Mouse (Mus musculus): Measurements from ENCODE around the gene Gmds.
A peak's percentile ranks its signal among the peaks of the same experiment; 100 is the strongest.

Gene Gmds

DNA sequence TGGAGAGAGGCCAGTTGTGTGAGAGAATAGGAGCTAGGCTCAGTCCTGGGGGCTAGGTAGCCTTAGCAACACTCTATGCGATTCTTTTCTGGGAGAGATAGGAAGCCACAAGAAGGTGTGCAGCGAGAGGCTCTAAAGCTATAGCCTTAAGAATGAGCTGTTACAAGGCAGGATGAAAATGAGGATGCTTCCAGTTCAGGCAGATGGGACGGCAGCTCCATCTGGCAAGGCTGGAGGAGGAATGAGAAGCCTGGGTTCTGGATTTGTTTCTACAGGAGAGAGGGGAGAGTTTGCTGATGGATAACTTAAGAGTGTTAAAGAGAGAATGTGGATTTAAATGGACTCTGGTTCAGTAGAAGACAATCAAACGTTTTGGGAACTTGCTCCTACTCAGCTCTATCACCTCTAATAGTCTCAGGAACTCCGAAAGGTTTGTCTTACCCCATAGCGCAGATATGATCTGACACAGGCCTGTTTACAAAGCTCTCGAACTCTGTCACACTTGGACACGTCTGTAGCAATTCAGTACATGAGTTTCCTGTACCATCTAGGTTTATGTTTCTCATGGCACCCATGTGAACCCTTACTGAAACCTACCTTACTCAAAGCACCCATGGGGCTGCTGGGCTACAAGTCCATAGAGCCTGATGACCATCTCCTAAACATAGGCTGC, 459.6 kb downstream of the Gmds start:
- no peak for DNase-seq (ENCODE audit: extremely low spot score)

- DNase-seq (ENCODE audit: extremely low spot score): no peak
Measured at GRCm38 (mm10) chr13:31877061-31877460, 461.5 kb downstream of the Gmds start.

DNA sequence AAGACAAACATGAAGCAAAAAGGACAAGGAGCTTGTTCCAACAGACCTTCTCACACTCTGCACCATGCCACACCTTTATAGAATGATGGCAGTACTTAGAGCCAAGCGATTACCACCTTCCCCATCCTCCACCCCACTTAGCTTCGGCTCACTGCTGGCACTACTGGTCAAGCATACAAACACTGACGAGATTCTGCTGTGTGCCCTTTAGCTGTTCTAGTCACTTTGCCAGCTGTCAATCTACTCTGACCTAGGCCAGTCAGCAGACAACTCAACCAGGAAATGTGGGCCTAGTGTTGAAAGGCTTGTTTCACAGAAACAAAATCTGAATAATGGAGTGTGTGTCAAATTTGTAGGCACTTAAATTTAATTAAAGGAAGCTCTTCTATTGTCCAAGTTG, 464.1 kb downstream of the Gmds start:
- DNase-seq (ENCODE audit: extremely low spot score): no peak

DNA sequence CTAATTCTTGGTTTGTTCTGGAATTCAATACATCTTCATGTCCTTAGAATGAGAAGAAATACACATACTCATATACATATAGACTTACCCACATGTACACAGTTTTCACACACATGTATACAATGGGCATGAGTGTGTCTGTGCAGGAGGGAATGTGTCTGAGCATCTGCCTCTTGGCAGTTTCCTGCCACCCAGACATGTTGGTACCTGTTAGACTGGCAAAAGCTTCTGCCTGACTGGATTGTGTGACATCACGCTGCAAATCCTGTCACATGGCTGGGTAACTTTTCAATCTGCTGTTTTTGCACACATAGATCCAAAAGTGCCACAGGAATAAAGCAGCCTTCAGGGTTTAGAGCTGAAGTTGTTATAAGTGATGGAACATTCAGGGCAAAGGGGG, 465.3 kb downstream of the Gmds start:
- no peak for DNase-seq (ENCODE audit: extremely low spot score)

DNA sequence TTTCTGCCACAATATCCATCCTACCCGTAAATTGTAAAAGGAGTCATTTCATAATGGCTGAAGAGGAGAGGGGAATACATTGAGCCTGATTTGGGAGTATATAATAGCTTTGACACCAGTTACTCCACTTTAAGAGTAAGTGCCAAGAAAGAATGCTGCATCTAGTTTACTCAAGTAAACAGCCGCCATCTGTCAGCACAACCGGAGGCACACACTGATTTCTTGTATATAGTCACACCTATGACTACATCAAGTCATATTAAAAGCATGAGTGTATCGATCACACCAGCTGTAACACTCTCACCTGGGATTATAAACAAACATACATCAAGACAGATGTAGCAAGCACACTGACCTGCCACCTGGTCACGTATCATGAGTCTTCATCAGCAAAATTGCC, 473.8 kb downstream of the Gmds start:
- DNase-seq (ENCODE audit: extremely low spot score): no peak

- DNase-seq (ENCODE audit: extremely low spot score): no peak
Measured at GRCm38 (mm10) chr13:31863461-31863860, 475.1 kb downstream of the Gmds start.

GRCm38 (mm10) chr13:31860200-31860599, 478.3 kb downstream of the Gmds start:
- DNase-seq (ENCODE audit: extremely low spot score): no peak

DNA sequence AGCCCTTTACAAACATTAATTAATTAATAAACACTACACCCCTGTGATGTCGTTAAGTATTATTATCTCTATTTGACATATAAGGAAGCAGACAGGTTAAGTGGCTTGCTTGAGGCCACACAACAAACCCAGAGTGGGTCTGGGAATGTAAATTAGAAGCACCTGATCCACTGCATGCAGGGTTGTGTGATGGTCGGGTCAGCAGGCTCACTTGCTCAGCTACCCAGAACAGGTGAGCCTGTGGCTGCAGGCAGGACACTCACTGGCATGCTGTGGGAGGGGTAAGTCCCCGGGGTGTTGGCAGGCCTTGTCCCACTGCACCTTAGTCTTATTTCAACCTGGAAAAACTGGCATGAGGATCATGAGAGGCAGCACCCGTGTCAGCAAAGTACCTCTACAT, 484.5 kb downstream of the Gmds start:
- DNase-seq (ENCODE audit: extremely low spot score): no peak

DNA sequence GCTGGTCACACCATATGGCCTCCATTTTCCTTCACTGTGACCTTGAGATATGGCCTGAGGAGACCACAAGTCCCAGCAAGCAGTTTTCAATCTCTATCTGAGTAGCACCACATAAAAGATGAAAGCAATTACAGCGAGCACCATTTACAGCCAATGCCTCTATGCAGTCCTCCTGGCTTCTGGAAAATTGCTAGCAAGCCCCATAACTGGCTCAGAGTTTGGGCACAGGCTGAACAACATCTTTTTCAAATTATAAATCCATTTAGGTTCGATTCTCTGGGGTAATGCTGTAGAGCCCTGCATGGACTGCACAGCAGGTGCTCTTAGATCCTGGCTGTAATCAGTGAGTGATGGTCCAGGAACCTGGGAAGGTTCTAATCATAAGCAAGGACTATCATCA, 485.0 kb downstream of the Gmds start:
- DNase-seq (ENCODE audit: extremely low spot score): no peak

GRCm38 (mm10) chr13:31849258-31849971, 489.1 kb downstream of the Gmds start:
- DNase-seq (ENCODE audit: extremely low spot score): no peak

GRCm38 (mm10) chr13:31835802-31836201, 502.7 kb downstream of the Gmds start:
- no peak for DNase-seq (ENCODE audit: extremely low spot score)

DNA sequence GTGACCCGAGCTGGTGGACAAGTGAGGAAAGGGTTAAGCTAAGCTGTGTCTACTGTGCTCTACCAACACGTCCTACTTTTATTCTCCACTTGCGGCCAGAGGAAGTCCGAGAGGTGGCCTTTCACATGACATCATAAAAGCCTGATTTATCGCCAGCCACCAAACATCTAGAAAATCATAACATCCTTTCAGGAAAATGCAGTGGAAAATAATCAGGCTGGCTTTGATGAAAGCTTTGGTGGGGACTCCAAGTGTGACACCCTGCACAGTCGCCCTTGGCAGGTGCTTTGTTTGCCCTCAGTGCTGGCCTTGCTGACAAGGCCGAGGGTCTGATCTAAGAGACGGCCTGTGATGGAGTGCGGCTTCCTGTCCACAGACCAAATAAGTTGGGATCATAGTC, 508.2 kb downstream of the Gmds start:
- no peak for DNase-seq (ENCODE audit: extremely low spot score)

DNA sequence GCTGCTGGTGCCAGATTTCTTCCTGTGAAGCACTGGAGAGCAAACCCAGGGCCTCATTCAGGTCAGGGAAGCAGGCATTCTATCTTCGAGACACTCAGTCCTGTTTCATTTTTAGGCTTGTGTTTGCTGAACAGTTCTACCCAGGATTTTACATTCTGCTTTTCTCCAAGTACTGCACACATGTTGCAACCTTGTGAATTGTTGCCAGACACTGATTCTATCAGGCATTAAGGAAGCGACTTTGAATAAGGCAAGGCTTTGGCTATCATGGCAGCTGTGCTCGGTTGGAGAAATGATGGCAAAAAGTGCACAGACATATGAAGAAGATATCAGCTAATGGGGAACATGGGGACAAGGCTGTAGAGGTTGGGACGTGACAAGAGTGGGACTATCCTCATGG, 510.1 kb downstream of the Gmds start:
- no peak for DNase-seq (ENCODE audit: extremely low spot score)

- no peak for DNase-seq (ENCODE audit: extremely low spot score)
Measured at GRCm38 (mm10) chr13:31827820-31828332, 510.7 kb downstream of the Gmds start.

GRCm38 (mm10) chr13:31827160-31827559, 511.4 kb downstream of the Gmds start:
- no peak for DNase-seq (ENCODE audit: extremely low spot score)

DNA sequence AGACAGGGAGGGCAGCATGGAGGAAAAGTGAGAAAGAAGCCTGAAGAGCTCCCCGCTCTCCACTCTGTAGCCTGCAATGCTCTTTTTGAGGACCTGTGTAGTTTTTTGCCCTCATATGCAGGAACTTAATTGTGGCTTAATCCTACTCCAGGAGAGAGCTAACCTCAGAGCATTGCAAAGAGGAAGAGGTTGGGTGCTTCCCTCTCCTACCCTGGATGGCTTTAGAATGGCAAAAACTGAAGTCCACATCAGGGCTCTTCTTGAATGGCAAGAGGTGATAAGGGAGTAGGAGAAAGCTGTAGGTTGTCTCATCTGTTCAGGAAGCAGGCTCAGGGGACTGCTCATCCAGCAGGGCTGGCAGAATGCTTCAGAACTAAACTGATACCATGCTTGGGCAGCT, 513.4 kb downstream of the Gmds start:
- no peak for DNase-seq (ENCODE audit: extremely low spot score)

DNA sequence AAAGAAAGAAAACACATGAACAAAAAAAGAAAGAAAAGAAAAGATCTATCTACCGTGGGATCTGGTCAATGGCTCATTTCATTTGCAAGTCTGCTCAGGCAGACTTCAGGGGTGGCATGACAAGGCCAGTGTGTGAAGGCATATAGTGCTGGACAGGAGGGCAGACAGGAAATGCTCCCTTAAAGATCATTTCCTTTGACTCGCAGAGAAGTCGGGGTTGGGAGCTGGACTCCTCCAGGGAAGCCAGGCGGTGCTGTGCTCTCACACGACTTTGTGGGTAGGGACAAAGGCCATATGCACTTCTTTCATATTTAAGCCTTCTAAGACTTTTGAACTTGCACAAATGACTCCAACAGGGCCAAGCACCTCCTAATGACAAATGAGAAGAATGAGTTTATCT, 515.2 kb downstream of the Gmds start:
- peak; percentile 15 for DNase-seq (ENCODE audit: extremely low spot score)

GRCm38 (mm10) chr13:31821050-31821449, 517.5 kb downstream of the Gmds start:
- no peak for DNase-seq (ENCODE audit: extremely low spot score)

DNA sequence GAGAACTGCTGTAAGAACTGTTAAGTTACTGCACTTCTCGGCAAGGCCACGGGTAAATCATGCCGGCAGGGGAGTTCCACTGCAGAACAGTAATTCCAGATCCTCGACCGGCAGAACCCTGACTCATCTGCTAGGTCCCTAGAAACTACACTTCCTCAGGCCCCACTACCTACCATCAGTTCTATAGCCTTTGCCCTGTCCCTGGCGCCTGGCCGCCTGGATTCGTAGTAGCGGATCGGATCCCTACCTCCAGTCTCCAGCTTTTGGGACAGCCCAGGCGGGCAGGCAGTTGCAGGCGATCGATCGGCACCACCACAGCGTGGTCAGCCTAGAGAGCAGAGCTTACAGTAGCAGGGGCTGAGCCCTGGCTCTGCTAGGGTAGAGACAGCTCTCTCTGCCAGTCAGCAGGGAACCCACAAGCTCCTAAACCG, 517.9 kb downstream of the Gmds start:
- peak; percentile 77 for DNase-seq (ENCODE audit: extremely low spot score)

- DNase-seq (ENCODE audit: extremely low spot score): no peak
Measured at GRCm38 (mm10) chr13:31819664-31820405, 518.7 kb downstream of the Gmds start.

- DNase-seq (ENCODE audit: extremely low spot score): no peak
Measured at GRCm38 (mm10) chr13:31818337-31818736, 520.2 kb downstream of the Gmds start.

GRCm38 (mm10) chr13:31815383-31816003, 523.0 kb downstream of the Gmds start:
- DNase-seq (ENCODE audit: extremely low spot score): no peak

All from embryo, embryonic 9.5 days (tissue).